Mouse (Mus musculus) G1E (cell line): ENCODE data around the gene Plcb1. TPM values are rescaled to one million over a fixed set of nuclear protein-coding genes. Genes with fewer than 3 reads are reported as not detected.

Experiments
- ATAC-seq: 2 replicates; pipeline ENCODE4 v1.8.0; 2016; ENCODE audit warnings: mild to moderate bottlenecking; ENCODE audit not compliant: insufficient number of reproducible peaks, poor library complexity, low FRiP score, severe bottlenecking; ENCODE audit errors: extremely low read depth
- DNase-seq: peaks from one replicate; pipeline ENCODE4 v3.0.0; 2012; ENCODE audit warnings: low spot score
- H3K27me3 ChIP-seq: 2 replicates; pipeline ENCODE4 v1.6.1; 2012; ENCODE audit warnings: mild to moderate bottlenecking, low read length, inconsistent platforms; ENCODE audit not compliant: insufficient read depth
- H3K36me3 ChIP-seq: replicated peaks from 2 replicates; pipeline ENCODE3; 2012; ENCODE audit warnings: mild to moderate bottlenecking, inconsistent platforms
- H3K4me1 ChIP-seq: 2 replicates; pipeline ENCODE4 v1.6.1; 2012; ENCODE audit warnings: low read depth, low read length, inconsistent platforms, mixed read lengths; ENCODE audit not compliant: insufficient read depth
- H3K4me3 ChIP-seq: 2 replicates; pipeline ENCODE4 v1.5.1; 2012; ENCODE audit warnings: low read depth, mild to moderate bottlenecking, inconsistent platforms, low read length, moderate library complexity, mixed read lengths
- H3K9me3 ChIP-seq: replicated peaks from 2 replicates; pipeline ENCODE4 v1.6.1; 2012; ENCODE audit warnings: inconsistent platforms
- CTCF ChIP-seq: IDR thresholded peaks from 2 replicates; pipeline ENCODE4 v1.5.1; 2012; ENCODE audit warnings: low read depth, low read length, inconsistent platforms, mixed read lengths
- GATA1 ChIP-seq: IDR thresholded peaks from 2 replicates; pipeline ENCODE4 v1.6.1; 2012; ENCODE audit warnings: borderline replicate concordance, low read length, inconsistent platforms, mixed read lengths
- GATA2 ChIP-seq: IDR thresholded peaks from 2 replicates; pipeline ENCODE4 v1.6.1; 2012; ENCODE audit warnings: low read depth, low read length, inconsistent platforms, borderline replicate concordance
- POLR2AphosphoS5 ChIP-seq: IDR thresholded peaks from 2 replicates; pipeline ENCODE4 v1.6.1; 2012; ENCODE audit warnings: low read depth, low read length, inconsistent platforms; ENCODE audit not compliant: insufficient replicate concordance
- TAL1 ChIP-seq: conservative IDR thresholded peaks from 2 replicates; pipeline ENCODE4 v1.6.1; 2012; ENCODE audit warnings: low read depth, low read length, inconsistent platforms, mixed read lengths
- polyA plus RNA-seq: library from polyadenylated mRNA; stranded (reverse); fragments of >175 nt; gene quantifications from 2 replicates; pipeline ENCODE4 v1.2.3, GENCODE M21; 2012
- total RNA-seq, 2 experiments: library from RNA; stranded (forward) in 1 of 2; stranded (reverse) in 1 of 2; fragments of 200-1000 nt in 1 of 2; fragments of >200 nt in 1 of 2; fragmentation: Nextera tagmentation in 1 of 2; gene quantifications; 2 replicates each; pipeline ENCODE4 v1.2.3; 2014 to 2017

Plcb1 gene
- total and polyA plus RNA-seq, 3 experiments, result 0.16 TPM; not detected in 2

- Histone ChIP-seq H3K27me3 (no peaks in the 10 kb centered on the region), H3K4me1 (no peaks in the 10 kb centered on the region), H3K9me3 (no peaks in the 10 kb centered on the region; the same call in 1 of the 2 replicates), H3K4me3 (no peak overlapping the region), H3K36me3 (no peaks in the 10 kb centered on the region)
- TF ChIP-seq CTCF, result no peak
- TF ChIP-seq GATA2, result no peak
- TF ChIP-seq TAL1, result no peak
- TF ChIP-seq POLR2AphosphoS5, result no peak
- no peak for TF ChIP-seq GATA1
- DNase-seq (no peak), ATAC-seq (no peak)
Observed at GRCm38 (mm10) chr2:135323276-135323954, 537.5 kb downstream of the Plcb1 start.

- Histone ChIP-seq H3K27me3 (no peaks in the 10 kb centered on the region), H3K36me3 (no peaks in the 10 kb centered on the region)
- no peak for ATAC-seq
Observed at GRCm38 (mm10) chr2:135323955-135324302, 538.1 kb downstream of the Plcb1 start.

GRCm38 (mm10) chr2:135328756-135329155 is 542.9 kb downstream of the Plcb1 start:
- no peak for ATAC-seq

More at GRCm38 (mm10) chr2:135323955-135324302, 538.1 kb downstream of the Plcb1 start:
- H3K9me3 ChIP-seq, result no peaks in the 10 kb centered on the region; the same call in 1 of the 2 replicates
- no peak overlapping the region for H3K4me3 ChIP-seq
- no peaks in the 10 kb centered on the region for H3K4me1 ChIP-seq
- no peak for DNase-seq
- TF ChIP-seq GATA1, result no peak
- TF ChIP-seq TAL1, result no peak
- no peak for TF ChIP-seq CTCF
- TF ChIP-seq POLR2AphosphoS5, result no peak
- no peak for TF ChIP-seq GATA2

GRCm38 (mm10) chr2:135329782-135330545 is 544.1 kb downstream of the Plcb1 start:
- Histone ChIP-seq H3K27me3 (no peaks in the 10 kb centered on the region), H3K9me3 (no peaks in the 10 kb centered on the region), H3K4me3 (no peak overlapping the region), H3K4me1 (no peaks in the 10 kb centered on the region), H3K36me3 (no peaks in the 10 kb centered on the region)
- TF ChIP-seq POLR2AphosphoS5 (no peak), CTCF (peak; percentile 37; the same call in 1 of the 2 replicates)
- no peak for ATAC-seq
- peak; percentile 2 for DNase-seq

More at GRCm38 (mm10) chr2:135328756-135329155, 542.9 kb downstream of the Plcb1 start:
- no peaks in the 10 kb centered on the region; the same call in 1 of the 2 replicates for H3K9me3 ChIP-seq
- no peaks in the 10 kb centered on the region for H3K27me3 ChIP-seq
- peak; percentile 5 for DNase-seq
- H3K36me3 ChIP-seq, result no peaks in the 10 kb centered on the region
- no peak overlapping the region for H3K4me3 ChIP-seq
- no peak for TF ChIP-seq GATA1
- no peak for TF ChIP-seq TAL1
- no peak for TF ChIP-seq POLR2AphosphoS5
- no peak for TF ChIP-seq CTCF
- no peak for TF ChIP-seq GATA2
- no peaks in the 10 kb centered on the region for H3K4me1 ChIP-seq

- no peaks in the 10 kb centered on the region for H3K27me3 ChIP-seq
- H3K9me3 ChIP-seq, result no peaks in the 10 kb centered on the region
- ATAC-seq (no peak), DNase-seq (no peak)
- TF ChIP-seq POLR2AphosphoS5 (no peak), GATA2 (no peak), TAL1 (no peak), CTCF (no peak), GATA1 (no peak)
- no peak overlapping the region for H3K4me3 ChIP-seq
- H3K36me3 ChIP-seq, result no peaks in the 10 kb centered on the region
- no peaks in the 10 kb centered on the region for H3K4me1 ChIP-seq
Observed at GRCm38 (mm10) chr2:135331868-135332267, 546.0 kb downstream of the Plcb1 start.

- Histone ChIP-seq H3K27me3 (no peaks in the 10 kb centered on the region), H3K36me3 (no peaks in the 10 kb centered on the region), H3K4me1 (no peaks in the 10 kb centered on the region), H3K9me3 (0 out of 2 replicates have a peak, but pooled peaks cover 2% of the 10 kb centered on the region), H3K4me3 (no peak overlapping the region)
- DNase-seq, result no peak
- TF ChIP-seq GATA2, result no peak
- TF ChIP-seq TAL1, result no peak
- TF ChIP-seq POLR2AphosphoS5, result no peak
- no peak for TF ChIP-seq GATA1
- TF ChIP-seq CTCF, result no peak
- no peak for ATAC-seq
Observed at GRCm38 (mm10) chr2:135356311-135356710, 570.4 kb downstream of the Plcb1 start.

- TF ChIP-seq GATA1 (no peak), POLR2AphosphoS5 (no peak), TAL1 (no peak), CTCF (no peak), GATA2 (no peak)
- DNase-seq (no peak), ATAC-seq (no peak)
- Histone ChIP-seq H3K36me3 (no peaks in the 10 kb centered on the region), H3K4me3 (no peak overlapping the region), H3K27me3 (no peaks in the 10 kb centered on the region), H3K4me1 (no peaks in the 10 kb centered on the region), H3K9me3 (peaks cover 16% of the 10 kb centered on the region)
Observed at GRCm38 (mm10) chr2:135361798-135362197, 575.9 kb downstream of the Plcb1 start.
